Mouse (Mus musculus) spleen, adult 2 months (tissue): ENCODE data around the gene Eng. TPM values are rescaled to one million over a fixed set of nuclear protein-coding genes. Genes with fewer than 3 reads are reported as not detected.

Experiments
- DNase-seq, 2 experiments: peaks; one replicate each; pipeline versions ENCODE4 v3.0.0 to v3.0.0-alpha.2; 2012 to 2021; ENCODE audit warnings: low spot score in 2 of 2, low read depth in 1 of 2
- H3K27ac ChIP-seq: fragments of 200-500 bp; 2 replicates; pipeline ENCODE4 v1.5.1; 2012; ENCODE audit warnings: low read length, inconsistent platforms; ENCODE audit not compliant: insufficient read depth
- H3K27me3 ChIP-seq: fragments of 200-500 bp; 2 replicates; pipeline ENCODE4 v1.6.1; 2012; ENCODE audit warnings: mild to moderate bottlenecking, moderate library complexity, low read length, inconsistent platforms; ENCODE audit not compliant: control insufficient read depth, insufficient read depth
- H3K36me3 ChIP-seq: fragments of 200-500 bp; 2 replicates; pipeline ENCODE4 v1.6.1; 2012; ENCODE audit warnings: mild to moderate bottlenecking, low read length, inconsistent platforms; ENCODE audit not compliant: control insufficient read depth, insufficient read depth
- H3K4me1 ChIP-seq: fragments of 200-500 bp; 2 replicates; pipeline ENCODE4 v1.6.1; 2011; ENCODE audit warnings: inconsistent platforms; ENCODE audit not compliant: control insufficient read depth, insufficient read depth, insufficient read length
- H3K4me3 ChIP-seq: fragments of 200-500 bp; 2 replicates; pipeline ENCODE4 v1.5.1; 2011; ENCODE audit warnings: mild to moderate bottlenecking, inconsistent platforms; ENCODE audit not compliant: insufficient read depth, insufficient read length; ENCODE audit errors: extremely low read depth
- CTCF ChIP-seq: fragments of 200-500 bp; IDR thresholded peaks from 2 replicates; pipeline ENCODE4 v1.5.1; 2011; ENCODE audit warnings: mild to moderate bottlenecking, inconsistent platforms; ENCODE audit not compliant: insufficient read depth, insufficient read length, insufficient replicate concordance; ENCODE audit errors: extremely low read depth
- POLR2A ChIP-seq: fragments of 200-500 bp; IDR thresholded peaks from 2 replicates; pipeline ENCODE4 v1.6.1; 2011; ENCODE audit warnings: low read depth, low read length, inconsistent platforms
- WGBS: fragments of 180-500 bp; shearing (Covaris S2); methylation state at CpG from one replicate; pipeline ENCODE4 v1.1.7; 2018; 5-methylcytosine and 5-hydroxymethylcytosine counted together
- polyA plus RNA-seq: library from polyadenylated mRNA; depleted of rRNA; stranded (reverse); fragments of >200 nt; gene quantifications from 2 replicates; pipeline ENCODE4 v1.2.3, GENCODE M21; 2012

Eng gene
- polyA plus RNA-seq, 1 experiment = 132 TPM

DNA sequence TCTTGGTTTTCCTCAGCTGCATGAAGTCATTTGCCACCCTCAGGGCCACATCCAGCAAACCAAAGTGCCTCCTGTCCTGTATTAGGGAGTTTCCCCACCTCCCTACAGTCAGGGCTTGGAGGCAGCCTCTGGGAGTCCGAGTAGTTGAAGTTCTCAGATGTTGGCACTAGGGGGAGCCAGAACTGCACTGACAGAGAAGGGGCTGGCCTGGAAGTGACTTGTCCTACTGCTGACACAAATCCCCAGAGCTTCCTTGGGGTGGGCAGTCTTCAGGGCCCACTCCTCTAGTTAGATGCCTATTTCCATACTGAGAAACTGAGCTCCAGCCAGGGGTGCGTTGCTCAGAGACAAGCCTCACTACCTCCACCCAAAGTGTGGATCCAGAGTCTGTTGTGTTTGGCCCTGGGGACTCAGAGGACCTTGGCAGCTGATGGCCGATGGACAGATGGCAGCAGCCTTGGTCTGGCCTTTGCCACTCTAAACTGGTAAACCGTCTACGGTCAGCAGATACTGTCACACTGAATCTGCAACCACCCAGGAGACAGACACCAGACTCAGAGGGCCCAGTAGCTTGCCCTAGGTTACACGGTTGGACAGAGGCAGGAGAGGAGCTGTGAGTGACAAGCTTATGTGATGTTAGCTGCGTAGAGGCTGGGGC lies 14.5 kb upstream of the Eng start:
- Histone ChIP-seq H3K36me3 (no peaks in the 10 kb centered on the region), H3K4me1 (no peaks in the 10 kb centered on the region; the same call in 1 of the 2 replicates), H3K4me3 (no peak overlapping the region), H3K27me3 (no peaks in the 10 kb centered on the region), H3K27ac (peak overlapping the region; percentile 2; the same call in 1 of the 2 replicates)
- DNase-seq = peak; percentile 58 to 78
- TF ChIP-seq CTCF (peak; percentile 94; the same call in 1 of the 2 replicates), POLR2A (no peak)
- 50% methylated on average over 7 of the region's 7 CpGs for WGBS

DNA sequence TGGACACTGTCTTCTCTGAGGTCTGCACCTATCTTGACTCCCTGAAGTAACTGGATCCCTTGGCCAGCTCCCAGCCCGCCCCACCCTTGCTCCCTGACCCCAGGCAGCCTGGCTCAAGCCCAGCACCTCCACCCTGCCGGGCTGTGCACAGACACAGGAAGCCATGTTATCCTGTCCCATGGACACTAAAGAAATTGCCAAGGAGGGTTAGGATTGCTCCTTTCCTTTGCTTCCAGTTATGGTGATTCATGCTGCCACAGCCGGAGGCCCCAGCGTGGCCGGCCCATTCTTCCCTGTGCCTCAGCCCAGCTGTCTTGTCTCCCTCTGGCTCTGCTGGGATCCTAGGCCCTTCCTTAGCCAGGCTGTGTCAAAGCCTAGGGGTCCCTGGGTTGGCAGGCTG lies 12.7 kb upstream of the Eng start:
- no peak for TF ChIP-seq POLR2A
- no peak for TF ChIP-seq CTCF
- H3K4me3 ChIP-seq = no peak overlapping the region
- peaks cover 8% of the 10 kb centered on the region for H3K4me1 ChIP-seq
- H3K27me3 ChIP-seq = no peaks in the 10 kb centered on the region
- no peak overlapping the region for H3K27ac ChIP-seq
- DNase-seq = no peak
- 84% methylated on average over 5 of the region's 5 CpGs for WGBS
- no peaks in the 10 kb centered on the region for H3K36me3 ChIP-seq

DNA sequence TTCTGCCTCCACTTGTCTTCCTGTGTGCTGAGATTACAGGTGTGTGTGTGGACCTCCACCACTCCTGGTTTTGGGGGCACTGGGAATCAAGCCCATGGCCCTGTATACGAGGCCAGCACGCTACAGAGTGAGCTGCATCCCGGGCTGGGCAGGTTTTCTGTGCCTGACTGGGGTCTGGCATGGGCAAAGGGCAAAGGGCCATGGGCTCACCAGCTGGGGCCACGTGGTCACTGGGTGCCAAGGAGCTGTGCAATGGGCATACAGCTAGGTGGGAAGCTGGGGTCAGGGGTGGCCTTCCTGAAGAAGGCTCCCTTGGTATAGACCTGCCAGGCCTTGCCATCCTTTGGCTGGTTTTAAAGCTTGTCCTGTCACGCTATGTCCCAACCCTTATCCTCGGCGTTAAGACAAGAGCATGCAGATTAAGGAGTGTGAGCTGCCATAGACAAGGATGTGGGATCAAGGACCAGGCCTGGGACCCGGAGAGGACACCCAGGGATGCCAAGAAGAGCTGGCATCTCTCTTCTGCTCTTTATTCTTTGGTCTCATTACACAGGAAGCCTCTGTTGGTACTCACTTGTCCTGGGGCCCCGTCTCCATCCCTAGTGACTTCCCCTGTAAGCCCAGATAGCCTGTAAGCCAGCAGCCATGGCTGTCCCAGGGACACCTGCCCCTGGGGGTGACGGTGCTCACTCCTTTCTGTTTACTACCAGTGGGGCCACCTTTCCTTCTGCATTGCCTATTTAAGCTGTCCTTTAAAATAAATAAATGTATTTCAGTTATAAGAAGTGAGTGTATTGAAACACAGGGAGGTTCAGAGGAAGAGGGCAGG lies 11.9 kb upstream of the Eng start:
- no peak overlapping the region for H3K4me3 ChIP-seq
- 85% methylated on average over 10 of the region's 10 CpGs for WGBS
- H3K36me3 ChIP-seq = no peaks in the 10 kb centered on the region
- no peak for DNase-seq
- no peak overlapping the region; the same call in 1 of the 2 replicates for H3K27ac ChIP-seq
- H3K27me3 ChIP-seq = no peaks in the 10 kb centered on the region
- H3K4me1 ChIP-seq = peaks cover 8% of the 10 kb centered on the region
- no peak for TF ChIP-seq POLR2A
- no peak for TF ChIP-seq CTCF

DNA sequence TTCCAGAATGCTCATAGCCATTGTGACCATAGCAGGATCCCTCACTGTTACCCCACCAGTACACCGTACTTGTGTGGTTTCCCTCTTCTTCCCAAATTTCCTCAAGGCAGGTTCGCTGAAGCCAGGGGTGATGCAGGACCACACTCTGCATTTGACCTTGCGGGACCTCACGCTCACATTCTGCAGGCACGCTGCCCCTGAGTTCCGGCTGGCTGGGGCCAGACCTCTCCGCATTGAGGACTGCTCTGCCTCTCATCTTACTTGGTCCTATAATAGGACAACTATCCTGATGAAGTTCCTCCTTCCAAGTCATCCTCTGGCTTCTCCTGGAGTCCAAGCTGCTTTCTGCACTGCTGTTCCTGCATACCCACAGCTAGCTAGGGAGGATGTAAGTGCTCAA lies 9.8 kb upstream of the Eng start:
- peaks cover 8% of the 10 kb centered on the region for H3K4me1 ChIP-seq
- no peaks in the 10 kb centered on the region for H3K27me3 ChIP-seq
- H3K27ac ChIP-seq = no peak overlapping the region
- DNase-seq = no peak
- TF ChIP-seq POLR2A (no peak), CTCF (no peak)
- no peak overlapping the region for H3K4me3 ChIP-seq
- no peaks in the 10 kb centered on the region for H3K36me3 ChIP-seq
- 93% methylated on average over 7 of the region's 7 CpGs for WGBS

DNA sequence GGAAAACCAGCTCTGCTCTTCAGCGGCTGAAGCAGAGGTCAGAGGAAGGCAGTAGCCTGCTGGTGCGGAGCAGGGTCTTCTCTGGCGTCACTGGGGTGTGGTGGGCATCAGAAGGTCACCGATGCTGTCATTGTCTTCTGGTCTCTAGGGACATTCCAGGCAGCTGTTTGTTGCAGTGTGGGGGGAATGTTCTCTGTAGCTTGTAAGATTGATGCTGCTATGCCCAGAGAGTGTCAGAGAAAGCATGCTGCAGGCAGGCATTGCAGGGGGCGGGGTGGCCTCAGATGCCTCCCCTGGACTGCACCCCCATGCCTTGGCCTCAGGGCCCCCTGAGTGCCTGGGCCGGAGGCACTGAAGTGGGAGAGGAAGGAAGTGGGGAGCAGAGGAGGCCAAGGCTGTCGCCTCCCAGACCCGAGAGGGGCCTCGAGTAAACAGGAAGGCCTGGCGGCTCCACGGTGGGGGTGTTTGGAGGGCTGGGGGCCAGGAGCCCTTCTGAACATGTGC lies 8.6 kb upstream of the Eng start:
- no peak overlapping the region for H3K4me3 ChIP-seq
- H3K4me1 ChIP-seq = peaks cover 8% of the 10 kb centered on the region
- no peak for TF ChIP-seq POLR2A
- TF ChIP-seq CTCF = no peak
- DNase-seq = peak; percentile 19 to 75
- peak overlapping the region; percentile 60 for H3K27ac ChIP-seq
- WGBS = 16% methylated on average over 11 of the region's 11 CpGs
- no peaks in the 10 kb centered on the region for H3K27me3 ChIP-seq
- no peaks in the 10 kb centered on the region for H3K36me3 ChIP-seq

DNA sequence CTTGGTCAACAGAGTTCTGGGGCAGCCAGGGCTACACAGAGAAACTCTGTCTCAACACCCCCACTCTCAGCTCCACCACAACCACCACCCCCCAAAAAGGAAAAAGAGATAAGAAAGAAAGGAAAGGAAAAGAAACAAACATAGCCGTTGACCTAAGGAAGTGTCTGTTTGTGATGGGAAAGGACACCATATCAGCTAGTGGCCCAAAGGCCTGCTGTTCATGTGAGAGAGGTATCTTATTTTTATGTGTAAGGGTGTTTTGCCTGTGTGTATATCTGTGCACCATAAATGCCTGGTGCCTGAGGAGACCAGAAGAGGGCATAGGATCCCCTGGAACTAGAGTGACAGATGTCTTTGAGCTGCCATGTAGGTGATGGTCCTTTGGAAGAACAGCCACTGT lies 6.8 kb upstream of the Eng start:
- Histone ChIP-seq H3K27ac (no peak overlapping the region), H3K36me3 (no peaks in the 10 kb centered on the region), H3K4me1 (peaks cover 8% of the 10 kb centered on the region), H3K4me3 (no peak overlapping the region), H3K27me3 (no peaks in the 10 kb centered on the region)
- WGBS = 45% methylated on average over 1 of the region's 1 CpGs
- no peak for TF ChIP-seq POLR2A
- TF ChIP-seq CTCF = no peak
- no peak for DNase-seq

DNA sequence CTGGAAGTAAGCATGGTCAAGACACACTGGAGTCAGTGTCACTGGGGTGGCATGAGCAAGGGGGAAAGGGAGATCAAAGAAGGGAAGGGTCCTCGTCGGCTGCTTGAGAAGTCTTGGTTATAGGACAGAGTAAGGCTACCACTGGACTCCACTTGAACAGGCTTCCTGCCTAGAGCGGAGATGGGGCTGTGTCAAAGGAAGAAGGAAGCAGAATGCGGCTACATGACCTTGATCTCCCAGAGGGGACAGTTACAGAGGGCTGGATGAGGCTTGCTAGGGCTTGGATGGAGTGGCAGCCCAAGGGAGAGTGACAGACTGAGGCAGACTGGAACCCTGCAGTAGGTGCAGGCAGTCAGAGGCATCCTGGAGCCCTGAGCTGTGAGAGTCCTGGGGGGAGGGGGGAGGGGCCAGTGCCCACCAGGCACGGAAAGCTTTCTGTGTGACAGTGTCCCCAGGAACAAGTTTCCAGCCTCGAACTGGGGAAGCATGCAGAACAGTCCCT lies 5.8 kb upstream of the Eng start:
- Histone ChIP-seq H3K4me3 (no peak overlapping the region), H3K4me1 (peaks cover 8% of the 10 kb centered on the region), H3K36me3 (no peaks in the 10 kb centered on the region), H3K27ac (peak overlapping the region; percentile 13; the same call in 1 of the 2 replicates), H3K27me3 (no peaks in the 10 kb centered on the region)
- DNase-seq = no peak
- 34% methylated on average over 6 of the region's 6 CpGs for whole genome bisulfite sequencing
- TF ChIP-seq POLR2A = no peak
- no peak for TF ChIP-seq CTCF
